Mouse (Mus musculus) forebrain, embryonic 11.5 days (tissue): Measurements from ENCODE around the gene Tmbim7. TPM values are rescaled to one million over a fixed set of nuclear protein-coding genes. Genes with fewer than 3 reads are reported as not detected.

Experiments
- ATAC-seq: fragments of 200-750 bp; cut with Nextera tagmentation; replicated peaks from 2 replicates; pipeline ENCODE4 v1.8.0; 2017; ENCODE audit warnings: moderate TSS enrichment; ENCODE audit not compliant: low FRiP score
- DNase-seq: peaks from one replicate; pipeline ENCODE4 v3.0.0-alpha.2; 2017; ENCODE audit warnings: low spot score
- H3K27ac ChIP-seq: fragments of 300-500 bp; sonication (generic); 2 replicates; pipeline ENCODE4 v1.5.1; 2014; ENCODE audit warnings: low read depth, low read length
- H3K27me3 ChIP-seq: fragments of 300-500 bp; sonication (generic); 2 replicates; pipeline ENCODE4 v1.6.1; 2014; ENCODE audit warnings: mild to moderate bottlenecking, low read length, mixed read lengths; ENCODE audit not compliant: control insufficient read depth, insufficient read depth
- H3K36me3 ChIP-seq: fragments of 300-500 bp; sonication (generic); 2 replicates; pipeline ENCODE4 v1.6.1; 2014; ENCODE audit warnings: mild to moderate bottlenecking, low read length, moderate library complexity, mixed read lengths; ENCODE audit not compliant: control insufficient read depth, insufficient read depth
- H3K4me1 ChIP-seq: fragments of 300-500 bp; sonication (generic); replicated peaks from 2 replicates; pipeline ENCODE4 v1.6.1; 2014; ENCODE audit warnings: low read length, mixed read lengths; ENCODE audit not compliant: control insufficient read depth, insufficient read depth
- H3K4me2 ChIP-seq: fragments of 300-500 bp; sonication (generic); 2 replicates; pipeline ENCODE4 v1.6.1; 2014; ENCODE audit warnings: low read depth, mild to moderate bottlenecking, low read length, moderate library complexity, mixed read lengths; ENCODE audit not compliant: severe bottlenecking
- H3K4me3 ChIP-seq: fragments of 300-500 bp; sonication (generic); 2 replicates; pipeline ENCODE4 v1.5.1; 2014; ENCODE audit warnings: low read depth, low read length
- H3K9ac ChIP-seq: fragments of 300-500 bp; sonication (generic); 2 replicates; pipeline ENCODE4 v1.6.1; 2014; ENCODE audit warnings: low read length
- H3K9me3 ChIP-seq: fragments of 300-500 bp; sonication (generic); 2 replicates; pipeline ENCODE4 v1.6.1; 2016; ENCODE audit warnings: low read length, mixed read lengths; ENCODE audit not compliant: control insufficient read depth
- whole genome bisulfite sequencing: fragments of 180-500 bp; shearing (Covaris S2); extraction: QIAGEN DNeasy Blood & Tissue Kit; methylation state at CpG from one replicate; pipeline ENCODE4 v1.1.7; 2014; 5-methylcytosine and 5-hydroxymethylcytosine counted together
- polyA plus RNA-seq: library from polyadenylated mRNA; unstranded; fragments of >200 nt; fragmentation: Nextera tagmentation; extraction: Ambion mirVana; gene quantifications from 2 replicates; pipeline ENCODE4 v1.2.1, GENCODE M21; 2014

Gene Tmbim7
- polyA plus RNA-seq, 1 experiment from 2014 or later = not detected

DNA sequence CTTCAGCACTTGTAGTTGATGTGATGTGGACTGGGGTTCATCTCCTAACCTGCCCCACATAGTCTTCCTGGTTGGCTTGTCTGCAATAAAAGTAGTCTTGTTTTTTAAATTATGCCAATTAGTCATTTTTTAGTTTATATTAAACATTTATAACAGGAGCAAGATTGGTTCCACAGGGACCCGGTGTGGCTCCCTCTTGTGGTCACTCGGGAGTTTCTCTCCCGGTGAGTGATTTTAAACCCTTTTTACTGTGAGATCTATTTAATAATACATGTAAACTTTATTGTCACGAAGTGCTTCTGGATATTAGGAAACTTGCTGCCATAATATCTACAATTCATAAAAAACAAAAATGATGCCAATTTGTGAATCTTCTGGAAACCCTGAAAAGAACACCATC is 17.0 kb upstream of the Tmbim7 start:
- H3K36me3 ChIP-seq = no peaks in the 10 kb centered on the region
- no peak for ATAC-seq
- H3K27ac ChIP-seq = no peak overlapping the region
- no peak overlapping the region for H3K4me2 ChIP-seq
- no peak overlapping the region for H3K4me3 ChIP-seq
- no peaks in the 10 kb centered on the region for H3K27me3 ChIP-seq
- no peak for DNase-seq
- H3K9ac ChIP-seq = no peak overlapping the region
- no peaks in the 10 kb centered on the region for H3K4me1 ChIP-seq
- no peaks in the 10 kb centered on the region for H3K9me3 ChIP-seq
- 70% methylated on average over 4 of the region's 4 CpGs for WGBS

DNA sequence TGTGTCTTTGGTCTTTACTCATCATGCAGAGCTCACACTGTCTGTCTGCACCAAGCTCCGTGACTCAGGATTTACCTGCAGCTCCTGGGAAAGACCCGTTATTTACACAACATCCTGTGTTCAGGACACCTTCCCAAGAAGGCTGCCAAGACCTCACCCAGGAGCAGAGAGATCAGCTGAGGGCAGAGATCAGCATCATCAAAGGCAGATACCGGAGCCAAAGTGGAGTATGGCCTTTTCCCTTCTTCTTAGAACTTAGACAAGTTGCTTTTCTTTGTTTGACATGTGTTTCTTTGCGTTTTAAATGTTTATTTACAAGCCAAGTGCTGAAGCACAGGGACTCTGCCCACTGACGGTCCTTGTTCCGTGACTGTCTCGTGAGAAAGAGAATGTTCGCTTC is 15.7 kb upstream of the Tmbim7 start:
- WGBS = 89% methylated on average over 8 of the region's 8 CpGs
- ATAC-seq (no peak), DNase-seq (no peak)
- no peak overlapping the region for H3K27ac ChIP-seq
- no peak overlapping the region for H3K4me2 ChIP-seq
- H3K36me3 ChIP-seq = no peaks in the 10 kb centered on the region
- H3K27me3 ChIP-seq = no peaks in the 10 kb centered on the region
- no peak overlapping the region for H3K9ac ChIP-seq
- H3K4me3 ChIP-seq = no peak overlapping the region
- H3K4me1 ChIP-seq = no peaks in the 10 kb centered on the region
- no peaks in the 10 kb centered on the region for H3K9me3 ChIP-seq

DNA sequence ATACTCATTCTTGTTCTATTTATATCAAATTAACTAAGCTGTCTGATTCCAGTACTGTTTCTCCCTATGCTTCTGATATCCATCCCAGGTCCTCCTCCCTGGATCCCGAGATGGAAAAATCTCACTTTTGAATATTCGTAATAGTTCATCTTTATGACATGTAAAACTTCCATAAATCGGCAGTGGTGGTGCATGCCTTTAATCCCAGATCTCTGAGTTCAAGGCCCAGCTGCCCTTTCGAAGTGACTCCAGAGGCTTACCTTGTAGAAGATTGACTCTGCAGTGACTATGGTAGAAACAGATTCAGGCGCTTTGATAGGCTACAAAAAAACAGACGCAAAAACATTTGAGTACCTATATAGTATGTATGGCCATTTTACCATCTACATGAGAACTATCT is 6.4 kb upstream of the Tmbim7 start:
- no peak overlapping the region for H3K9ac ChIP-seq
- no peak overlapping the region for H3K27ac ChIP-seq
- WGBS = 96% methylated on average over 6 of the region's 6 CpGs
- no peak overlapping the region for H3K4me2 ChIP-seq
- H3K27me3 ChIP-seq = no peaks in the 10 kb centered on the region
- H3K9me3 ChIP-seq = no peaks in the 10 kb centered on the region
- no peak overlapping the region for H3K4me3 ChIP-seq
- DNase-seq (no peak), ATAC-seq (no peak)
- H3K4me1 ChIP-seq = 0 out of 2 replicates have a peak, but pooled peaks cover 2% of the 10 kb centered on the region
- H3K36me3 ChIP-seq = peaks cover 6% of the 10 kb centered on the region; the same call in 1 of the 2 replicates

DNA sequence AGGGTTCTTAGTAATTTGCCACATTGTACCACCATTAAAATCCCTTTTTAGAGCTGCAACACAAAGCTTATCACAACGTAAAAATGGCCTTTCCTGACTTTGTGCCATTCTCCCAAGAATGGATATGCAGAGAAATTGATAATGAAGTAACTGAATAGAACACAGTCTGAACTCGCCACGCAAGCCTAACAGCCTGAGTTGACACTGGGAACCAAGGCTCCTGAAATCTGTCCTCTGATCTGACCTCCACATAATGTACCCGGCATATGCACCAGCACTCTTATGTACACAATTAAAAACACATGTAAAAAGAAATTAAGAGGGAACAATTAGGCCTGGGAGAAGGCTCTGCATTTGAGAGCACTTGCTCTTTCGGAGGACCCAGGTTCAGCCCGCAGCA is 5.7 kb upstream of the Tmbim7 start:
- Histone ChIP-seq H3K9ac (no peak overlapping the region; the same call in 1 of the 2 replicates), H3K4me3 (no peak overlapping the region), H3K4me1 (0 out of 2 replicates have a peak, but pooled peaks cover 2% of the 10 kb centered on the region), H3K27ac (no peak overlapping the region), H3K36me3 (peaks cover 6% of the 10 kb centered on the region; the same call in 1 of the 2 replicates), H3K27me3 (no peaks in the 10 kb centered on the region), H3K4me2 (no peak overlapping the region), H3K9me3 (no peaks in the 10 kb centered on the region)
- 89% methylated on average over 6 of the region's 6 CpGs for WGBS
- DNase-seq = no peak
- ATAC-seq = no peak

DNA sequence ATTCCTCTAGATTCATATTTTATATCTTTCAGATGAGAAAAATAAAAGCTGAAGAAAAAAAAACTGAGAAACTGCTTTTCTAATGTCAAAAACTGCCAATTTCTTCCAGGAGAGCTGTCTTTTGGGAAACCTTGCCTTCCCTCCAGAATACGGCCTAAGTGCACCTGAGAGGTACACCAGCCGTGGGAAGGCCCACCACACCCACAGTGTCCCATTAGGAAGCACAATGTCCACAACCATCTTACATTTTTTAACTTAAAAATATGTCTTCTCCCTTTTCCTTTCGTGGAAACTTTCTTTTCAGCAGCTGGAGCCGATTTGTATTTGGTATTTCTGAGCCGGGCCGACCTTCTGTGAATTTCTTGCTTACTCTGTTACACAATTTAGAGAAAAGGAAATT is 4.4 kb upstream of the Tmbim7 start:
- DNase-seq = no peak
- Histone ChIP-seq H3K36me3 (peaks cover 2% of the 10 kb centered on the region; the same call in 1 of the 2 replicates), H3K4me1 (0 out of 2 replicates have a peak, but pooled peaks cover 2% of the 10 kb centered on the region), H3K9me3 (no peaks in the 10 kb centered on the region), H3K27ac (no peak overlapping the region), H3K4me2 (peak overlapping the region; percentile 56), H3K4me3 (peak overlapping the region; percentile 92), H3K27me3 (no peaks in the 10 kb centered on the region), H3K9ac (peak overlapping the region; percentile 94)
- WGBS = 34% methylated on average over 6 of the region's 6 CpGs
- no peak for ATAC-seq

DNA sequence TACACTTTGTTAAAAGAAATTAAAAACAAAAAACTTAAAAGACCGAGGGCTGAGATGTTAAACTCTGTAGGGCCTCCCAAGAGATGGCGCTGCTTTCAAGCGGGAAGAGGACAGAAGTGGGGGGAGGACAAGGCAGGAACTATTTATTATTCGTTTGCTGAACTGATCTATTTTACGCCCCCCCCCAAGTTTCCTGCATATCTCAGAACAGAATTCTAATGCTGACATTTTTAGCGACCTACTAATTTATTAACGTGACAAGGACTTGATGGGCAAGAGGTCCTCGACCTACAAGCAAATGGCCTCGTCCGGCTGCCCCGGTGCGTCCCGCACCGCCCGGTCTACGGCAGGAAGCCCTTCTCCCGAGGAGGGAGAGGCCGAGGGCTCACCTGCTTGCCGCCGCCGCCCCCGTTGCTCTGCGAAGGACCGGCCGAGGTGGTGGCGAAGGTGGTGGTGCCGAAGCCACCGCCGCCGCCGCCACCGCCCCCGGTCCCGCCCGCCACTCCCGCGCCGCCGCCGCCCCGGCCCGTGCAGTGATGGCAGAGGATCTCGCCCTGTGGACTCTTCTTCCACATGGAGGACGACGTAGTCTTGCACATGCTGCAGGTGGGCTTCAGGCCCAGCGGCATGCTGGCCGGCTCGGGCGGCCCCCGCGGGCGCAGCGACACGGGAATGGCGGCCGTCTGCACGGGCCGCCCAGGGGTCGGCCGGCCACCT is 3.8 kb upstream of the Tmbim7 start:
- peak overlapping the region; percentile 92 for H3K4me3 ChIP-seq
- H3K9me3 ChIP-seq = no peaks in the 10 kb centered on the region
- peak overlapping the region; percentile 94 for H3K9ac ChIP-seq
- DNase-seq (peak; percentile 78), ATAC-seq (peak; percentile 65)
- peak overlapping the region; percentile 81 for H3K27ac ChIP-seq
- WGBS = 0% methylated on average over 41 of the region's 60 CpGs
- peak overlapping the region; percentile 56 for H3K4me2 ChIP-seq
- H3K27me3 ChIP-seq = no peaks in the 10 kb centered on the region
- H3K36me3 ChIP-seq = peaks cover 2% of the 10 kb centered on the region; the same call in 1 of the 2 replicates
- 0 out of 2 replicates have a peak, but pooled peaks cover 2% of the 10 kb centered on the region for H3K4me1 ChIP-seq

DNA sequence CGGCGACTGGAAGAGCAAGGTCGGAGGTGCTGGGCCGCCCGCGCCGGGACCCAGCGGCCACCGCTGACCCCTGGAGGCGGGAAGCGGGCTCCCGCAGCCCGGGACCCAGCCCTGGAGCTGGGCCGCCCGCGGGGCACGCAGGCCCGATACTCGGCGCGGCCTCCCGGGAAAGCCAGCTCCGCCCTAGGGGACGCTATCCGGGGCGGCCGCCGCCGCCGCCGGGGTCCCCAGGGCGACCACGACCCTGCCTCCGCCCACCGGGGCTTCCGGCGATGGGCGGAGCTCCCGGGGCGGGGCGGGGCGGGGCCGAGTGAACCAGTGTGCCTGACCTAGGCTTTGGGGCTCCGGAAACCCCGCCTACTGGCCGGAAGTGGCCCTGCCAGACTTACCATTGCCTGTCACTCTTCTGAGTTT is 3.3 kb upstream of the Tmbim7 start:
- H3K27me3 ChIP-seq = no peaks in the 10 kb centered on the region
- H3K36me3 ChIP-seq = peaks cover 1% of the 10 kb centered on the region; the same call in 1 of the 2 replicates
- H3K9me3 ChIP-seq = no peaks in the 10 kb centered on the region
- H3K9ac ChIP-seq = peak overlapping the region; percentile 94
- H3K4me3 ChIP-seq = peak overlapping the region; percentile 92
- 2% methylated on average over 33 of the region's 46 CpGs for WGBS
- H3K27ac ChIP-seq = peak overlapping the region; percentile 81
- DNase-seq = peak; percentile 97
- H3K4me1 ChIP-seq = 0 out of 2 replicates have a peak, but pooled peaks cover 2% of the 10 kb centered on the region
- peak; percentile 98 for ATAC-seq
- H3K4me2 ChIP-seq = peak overlapping the region; percentile 56

DNA sequence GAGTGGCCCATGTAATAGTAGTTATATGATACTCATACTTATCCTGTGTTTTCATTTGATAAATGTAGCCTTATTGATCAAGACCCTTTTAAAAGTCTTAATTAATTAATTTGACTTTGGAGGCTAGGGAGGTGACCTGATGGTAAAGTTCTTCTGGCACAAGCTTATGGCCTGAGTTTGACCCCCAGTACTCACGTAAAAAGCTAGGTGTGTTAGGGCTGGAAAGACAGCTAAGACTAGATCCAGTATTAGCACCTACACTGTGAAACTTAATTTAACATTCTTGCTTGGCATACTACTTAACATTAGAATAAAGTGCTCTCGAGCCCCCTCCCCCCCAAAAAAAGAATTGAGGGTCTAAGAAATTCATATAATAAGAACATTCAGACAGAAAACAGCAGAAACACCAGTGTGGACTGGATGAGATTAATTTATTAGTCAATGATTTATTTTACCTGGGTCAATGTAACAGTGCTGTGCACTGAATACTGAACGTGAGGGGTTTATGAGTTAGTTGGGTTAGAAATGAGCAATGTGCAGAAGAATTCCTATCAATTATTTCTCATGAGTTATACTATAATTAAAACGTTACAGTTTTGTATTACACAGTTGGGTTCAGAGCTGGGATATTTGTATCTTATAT is 2.7 kb upstream of the Tmbim7 start:
- WGBS = 56% methylated on average over 4 of the region's 4 CpGs
- Histone ChIP-seq H3K9ac (no peak overlapping the region), H3K27ac (no peak overlapping the region), H3K4me2 (0 out of 2 replicates have a peak overlapping the region, but pooled peaks have one; percentile 3), H3K4me1 (0 out of 2 replicates have a peak, but pooled peaks cover 2% of the 10 kb centered on the region), H3K4me3 (no peak overlapping the region), H3K27me3 (no peaks in the 10 kb centered on the region), H3K36me3 (no peaks in the 10 kb centered on the region; the same call in 1 of the 2 replicates), H3K9me3 (no peaks in the 10 kb centered on the region)
- ATAC-seq (peak; percentile 25), DNase-seq (no peak)
